Mouse (Mus musculus) stomach, postnatal 0 days (tissue): ENCODE measurements at regions not wholly inside any gene's neighbourhood (a gene's known extent, or its start where the extent isn't known, plus 50 kb on each side); places are given as distances from the start of the nearest gene placed in this dataset.

ENCODE experiments used
- ATAC-seq: fragments of 200-750 bp; cut with Nextera tagmentation; 2 replicates; pipeline ENCODE4 v1.8.0; 2017; ENCODE audit not compliant: low FRiP score, low TSS enrichment
- DNase-seq: peaks from one replicate; pipeline ENCODE4 v3.0.0-alpha.2; 2016; ENCODE audit warnings: low spot score
- H3K27ac ChIP-seq: fragments of 300-500 bp; sonication (generic); replicated peaks from 2 replicates; pipeline ENCODE4 v1.5.1; 2014; ENCODE audit warnings: mild to moderate bottlenecking, control low read depth
- H3K27me3 ChIP-seq: fragments of 300-500 bp; sonication (generic); 2 replicates; pipeline ENCODE4 v1.6.1; 2014; ENCODE audit warnings: low read length; ENCODE audit not compliant: control insufficient read depth, insufficient read depth
- H3K36me3 ChIP-seq: fragments of 300-500 bp; sonication (generic); 2 replicates; pipeline ENCODE4 v1.6.1; 2014; ENCODE audit warnings: low read length, mixed read lengths; ENCODE audit not compliant: control insufficient read depth, insufficient read depth
- H3K4me1 ChIP-seq: fragments of 300-500 bp; sonication (generic); replicated peaks from 2 replicates; pipeline ENCODE4 v1.6.1; 2014; ENCODE audit warnings: antibody characterized with exemption; ENCODE audit not compliant: control insufficient read depth, insufficient read depth
- H3K4me2 ChIP-seq: fragments of 300-500 bp; sonication (generic); replicated peaks from 2 replicates; pipeline ENCODE4 v1.6.1; 2014; ENCODE audit warnings: low read depth, mild to moderate bottlenecking, control low read depth, moderate library complexity
- H3K4me3 ChIP-seq: fragments of 300-500 bp; sonication (generic); 2 replicates; pipeline ENCODE4 v1.5.1; 2014; ENCODE audit warnings: low read depth, low read length, control low read depth
- H3K9ac ChIP-seq: fragments of 300-500 bp; sonication (generic); 2 replicates; pipeline ENCODE4 v1.6.1; 2014; ENCODE audit warnings: mild to moderate bottlenecking, low read length, control low read depth, mixed read lengths
- H3K9me3 ChIP-seq: fragments of 300-500 bp; sonication (generic); 2 replicates; pipeline ENCODE4 v1.6.1; 2016; ENCODE audit warnings: low read length; ENCODE audit not compliant: control insufficient read depth
- CTCF ChIP-seq: IDR thresholded peaks from 2 replicates; pipeline ENCODE4 v1.5.1; 2016; ENCODE audit warnings: antibody characterized with exemption, low read depth, mild to moderate bottlenecking, moderate library complexity
- EP300 ChIP-seq: optimal IDR thresholded peaks from 2 replicates; pipeline ENCODE3; 2016; ENCODE audit warnings: antibody characterized with exemption
- WGBS: fragments of 180-500 bp; shearing (Covaris S2); extraction: QIAGEN DNeasy Blood & Tissue Kit; methylation state at CpG from one replicate; pipeline ENCODE4 v1.1.7; 2014; 5-methylcytosine and 5-hydroxymethylcytosine counted together

DNA sequence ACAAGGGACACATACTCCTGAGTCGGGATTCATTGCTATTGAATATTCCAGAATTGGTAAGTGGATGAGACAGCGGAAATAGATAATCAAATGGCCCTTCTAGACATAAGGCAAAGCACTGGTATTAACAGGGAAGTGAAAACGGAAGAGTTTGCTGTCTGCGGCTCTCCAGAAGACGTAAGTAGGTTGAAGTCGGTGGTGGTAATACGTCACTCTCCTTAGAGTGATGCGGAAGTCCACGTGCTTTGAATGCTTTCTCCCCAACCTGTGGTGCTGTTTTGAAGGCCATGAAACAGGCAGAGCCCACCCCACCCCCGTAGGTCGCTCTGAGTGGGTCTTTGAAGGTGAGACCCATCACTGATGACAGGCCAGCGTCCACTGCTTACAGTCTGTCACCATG, 308.0 kb upstream of the Tbx3 start:
- Histone ChIP-seq H3K4me3 (no peak overlapping the region), H3K4me1 (no peaks in the 10 kb centered on the region), H3K9ac (no peak overlapping the region), H3K4me2 (no peak overlapping the region), H3K27me3 (no peaks in the 10 kb centered on the region), H3K9me3 (no peaks in the 10 kb centered on the region), H3K36me3 (no peaks in the 10 kb centered on the region), H3K27ac (no peak overlapping the region)
- WGBS, result 72% methylated on average over 12 of the region's 12 CpGs
- ATAC-seq (no peak), DNase-seq (no peak)
- TF ChIP-seq EP300, result no peak

DNA sequence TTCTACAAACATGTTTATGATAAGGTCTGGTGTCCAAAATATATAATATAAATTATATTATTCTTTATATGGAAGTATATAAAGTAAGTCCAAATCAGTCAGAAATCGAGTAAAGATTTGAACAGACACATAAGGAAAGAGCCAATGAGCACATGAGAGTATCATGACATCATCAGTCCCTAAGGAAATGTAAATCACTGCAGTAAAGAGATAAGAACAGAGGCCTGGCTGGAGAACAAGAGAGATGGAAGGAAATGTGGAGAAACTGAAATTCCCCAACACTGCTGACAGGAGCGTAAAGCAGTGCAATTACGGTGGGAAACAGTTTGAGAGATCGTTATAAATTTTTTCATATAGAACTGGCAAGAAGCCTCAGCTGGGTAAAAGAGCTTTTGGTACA, 306.2 kb upstream of the Tbx3 start:
- ATAC-seq, result no peak
- no peak for TF ChIP-seq EP300
- TF ChIP-seq CTCF, result no peak
- H3K9me3 ChIP-seq, result no peaks in the 10 kb centered on the region
- 56% methylated on average over 4 of the region's 4 CpGs for WGBS
- no peak overlapping the region for H3K27ac ChIP-seq
- H3K36me3 ChIP-seq, result no peaks in the 10 kb centered on the region
- H3K4me1 ChIP-seq, result no peaks in the 10 kb centered on the region
- H3K9ac ChIP-seq, result no peak overlapping the region
- H3K27me3 ChIP-seq, result no peaks in the 10 kb centered on the region
- no peak for DNase-seq
- no peak overlapping the region for H3K4me2 ChIP-seq
- no peak overlapping the region for H3K4me3 ChIP-seq

DNA sequence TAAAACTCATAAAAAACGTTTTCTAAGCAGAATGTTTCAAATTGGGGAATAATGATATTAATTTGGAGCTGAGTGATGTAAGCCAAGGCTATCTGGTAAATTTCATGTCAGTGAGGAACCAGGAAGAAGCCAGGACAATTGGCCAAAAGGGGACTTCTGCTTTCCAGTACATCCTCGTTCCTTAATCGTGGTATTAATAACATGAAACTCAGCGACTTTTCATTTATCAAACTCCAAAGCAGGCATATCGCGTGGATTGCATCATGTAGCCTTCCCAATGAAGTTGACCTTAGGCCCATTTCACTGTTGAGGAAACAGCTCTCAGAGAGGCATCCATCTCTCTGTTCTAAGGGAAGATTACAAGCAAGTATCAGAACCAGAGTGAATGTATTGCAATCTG, 305.3 kb upstream of the Tbx3 start:
- H3K4me3 ChIP-seq, result no peak overlapping the region
- no peaks in the 10 kb centered on the region for H3K36me3 ChIP-seq
- H3K9ac ChIP-seq, result no peak overlapping the region
- no peaks in the 10 kb centered on the region for H3K9me3 ChIP-seq
- no peak for TF ChIP-seq CTCF
- TF ChIP-seq EP300, result no peak
- H3K4me1 ChIP-seq, result no peaks in the 10 kb centered on the region
- H3K4me2 ChIP-seq, result no peak overlapping the region
- H3K27ac ChIP-seq, result no peak overlapping the region
- H3K27me3 ChIP-seq, result no peaks in the 10 kb centered on the region
- DNase-seq, result no peak
- WGBS, result 61% methylated on average over 6 of the region's 6 CpGs
- ATAC-seq, result no peak

DNA sequence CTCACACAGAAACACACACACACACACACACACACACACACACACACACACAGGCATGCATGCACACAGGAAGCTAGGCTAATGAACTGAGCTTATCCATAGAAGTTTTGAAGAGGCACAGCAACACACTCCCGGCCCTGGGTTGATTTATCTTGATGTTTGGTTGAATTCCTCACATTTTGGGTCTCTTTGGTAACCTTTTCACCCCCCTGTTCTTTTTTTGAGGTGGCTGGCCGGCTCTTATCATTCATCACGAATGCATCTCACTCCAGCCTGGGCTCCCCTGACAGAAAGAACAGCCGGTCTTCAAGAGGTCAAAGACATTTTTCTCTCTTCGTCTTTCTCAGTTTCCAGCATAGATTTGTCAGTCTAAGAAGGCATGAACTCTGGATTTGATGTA, 304.2 kb upstream of the Tbx3 start:
- TF ChIP-seq EP300 (no peak), CTCF (no peak)
- Histone ChIP-seq H3K4me3 (no peak overlapping the region), H3K4me1 (no peaks in the 10 kb centered on the region), H3K27me3 (no peaks in the 10 kb centered on the region), H3K9me3 (no peaks in the 10 kb centered on the region), H3K36me3 (no peaks in the 10 kb centered on the region), H3K9ac (no peak overlapping the region), H3K4me2 (no peak overlapping the region), H3K27ac (no peak overlapping the region)
- WGBS, result 23% methylated on average over 5 of the region's 5 CpGs
- DNase-seq, result no peak
- ATAC-seq, result no peak

DNA sequence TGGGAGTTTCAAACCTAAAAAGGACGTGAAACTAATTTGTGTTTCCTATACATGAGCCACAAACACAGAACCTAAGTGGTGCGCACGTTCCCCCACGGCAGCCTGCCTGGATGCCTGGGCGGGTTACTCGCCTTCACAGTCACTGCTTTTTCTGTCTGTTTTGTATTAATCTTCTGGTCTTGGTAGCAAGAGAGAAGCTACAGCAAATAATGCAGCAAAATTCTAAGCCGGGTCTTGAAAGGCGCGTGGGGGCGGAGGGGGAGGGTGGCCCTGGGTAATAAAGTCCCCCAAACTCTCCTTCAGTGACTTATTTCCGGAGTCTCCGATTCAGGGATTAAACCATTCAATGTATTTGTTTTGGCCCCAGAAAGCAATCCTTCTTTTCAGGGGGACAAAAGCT, 300.0 kb upstream of the Tbx3 start:
- TF ChIP-seq EP300 (no peak), CTCF (no peak)
- Histone ChIP-seq H3K27ac (no peak overlapping the region), H3K9ac (no peak overlapping the region), H3K4me3 (no peak overlapping the region), H3K36me3 (no peaks in the 10 kb centered on the region), H3K9me3 (no peaks in the 10 kb centered on the region), H3K27me3 (no peaks in the 10 kb centered on the region), H3K4me1 (no peaks in the 10 kb centered on the region), H3K4me2 (no peak overlapping the region)
- no peak for ATAC-seq
- 36% methylated on average over 12 of the region's 12 CpGs for WGBS
- no peak for DNase-seq

DNA sequence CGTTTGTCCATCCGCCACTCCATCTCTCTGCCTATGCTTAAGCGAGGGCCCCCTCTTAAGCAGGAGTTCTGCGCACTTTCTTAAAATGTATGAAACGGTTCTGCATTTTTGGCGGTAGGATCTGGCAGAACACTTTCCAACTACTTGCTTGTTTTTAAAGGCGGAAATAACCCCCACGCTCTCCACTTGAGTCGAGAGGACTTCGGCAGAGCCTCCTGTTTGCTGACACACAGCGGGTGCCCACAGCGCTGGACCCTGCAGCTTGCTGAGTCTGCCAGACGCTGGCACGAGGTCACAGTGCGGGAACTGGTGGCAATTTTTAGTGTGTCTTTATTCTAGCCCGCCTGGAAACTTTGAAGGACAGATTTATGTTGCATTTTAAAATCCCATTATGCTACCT, 299.5 kb upstream of the Tbx3 start:
- H3K9ac ChIP-seq, result no peak overlapping the region
- H3K4me3 ChIP-seq, result no peak overlapping the region
- H3K4me2 ChIP-seq, result peak overlapping the region; percentile 27; the same call in 1 of the 2 replicates
- DNase-seq (no peak), ATAC-seq (no peak)
- no peaks in the 10 kb centered on the region for H3K27me3 ChIP-seq
- no peaks in the 10 kb centered on the region for H3K4me1 ChIP-seq
- no peak for TF ChIP-seq EP300
- no peak for TF ChIP-seq CTCF
- no peaks in the 10 kb centered on the region for H3K9me3 ChIP-seq
- H3K27ac ChIP-seq, result no peak overlapping the region
- 18% methylated on average over 16 of the region's 16 CpGs for WGBS
- H3K36me3 ChIP-seq, result no peaks in the 10 kb centered on the region
